Mouse (Mus musculus) layer of hippocampus, postnatal 10 days (tissue): ENCODE data around the gene Naa35. TPM values are rescaled to one million over a fixed set of nuclear protein-coding genes. Genes with fewer than 3 reads are reported as not detected.
A peak's percentile ranks its signal among the peaks of the same experiment; 100 is the strongest.

Source experiments
- DNase-seq, 2 experiments: peaks; one replicate each; pipeline ENCODE4 v3.0.0; 2021; ENCODE audit warnings: low spot score in 2 of 2
- total RNA-seq, 2 experiments: library from RNA; stranded (reverse); gene quantifications; 2 replicates each; pipeline ENCODE4 v1.2.3; 2021

Gene Naa35
- total RNA-seq, 2 experiments from 2014 or later: 108 to 112 TPM

GRCm38 (mm10) chr13:59669946-59670345 lies 84.9 kb downstream of the Naa35 start:
- DNase-seq: peak; percentile 47 to 51

GRCm38 (mm10) chr13:59671521-59671920 lies 86.5 kb downstream of the Naa35 start:
- DNase-seq: no peak

- DNase-seq: no peak
Observed at GRCm38 (mm10) chr13:59672248-59672647, 87.2 kb downstream of the Naa35 start.

GRCm38 (mm10) chr13:59673597-59673996 lies 88.5 kb downstream of the Naa35 start:
- DNase-seq: no peak

- DNase-seq: no peak
Observed at GRCm38 (mm10) chr13:59674215-59674614, 89.2 kb downstream of the Naa35 start.

GRCm38 (mm10) chr13:59674761-59675150 lies 89.7 kb downstream of the Naa35 start:
- DNase-seq: no peak

GRCm38 (mm10) chr13:59675151-59676011 lies 90.3 kb downstream of the Naa35 start, which contains the start of gene Golm1:
TSS of gene Golm1 (minus strand) at chr13:59675811.
- DNase-seq: peak; percentile 51 to 65

GRCm38 (mm10) chr13:59676316-59677229 lies 91.5 kb downstream of the Naa35 start:
- DNase-seq: no peak

GRCm38 (mm10) chr13:59679306-59679705 lies 94.2 kb downstream of the Naa35 start:
- no peak for DNase-seq

- no peak for DNase-seq
Observed at GRCm38 (mm10) chr13:59679908-59680307, 94.8 kb downstream of the Naa35 start.

GRCm38 (mm10) chr13:59682629-59683028 lies 97.6 kb downstream of the Naa35 start:
- DNase-seq: no peak

GRCm38 (mm10) chr13:59685236-59685635 lies 100.2 kb downstream of the Naa35 start:
- no peak for DNase-seq

Other genes with a start within 250 kb of the Naa35 start
- gene Agtpbp1, start within 50 bp of the Naa35 start, total RNA-seq: 100 to 1,000 TPM; 343 to 364 TPM
- gene Golm1, start 90.6 kb downstream of the Naa35 start, total RNA-seq: 10 to 100 TPM; 45.1 to 46.8 TPM
- not detected for gene 4921517D22Rik, start 108.8 kb downstream of the Naa35 start, total RNA-seq
- gene Spata31d1a, start 125.1 kb downstream of the Naa35 start, total RNA-seq: under 1 TPM; 0.11 to 0.21 TPM
- under 1 TPM in 1 of 2 experiments, not detected in 1; 0.11 TPM for gene Spata31d1b, start 127.0 kb downstream of the Naa35 start, total RNA-seq
- gene Spata31d1d, start 146.5 kb downstream of the Naa35 start, total RNA-seq: not detected
- 1 to 10 TPM in 1 of 2 experiments, under 1 TPM in 1; 0.56 to 1.2 TPM for gene 1700014D04Rik, start 161.5 kb downstream of the Naa35 start, total RNA-seq
- 100 to 1,000 TPM; 101 to 102 TPM for gene Isca1, start 184.6 kb downstream of the Naa35 start, total RNA-seq
- gene Gm49354, start 197.0 kb downstream of the Naa35 start, total RNA-seq: not detected
- 10 to 100 TPM; 68.9 to 71.1 TPM for gene Tut7, start 237.9 kb downstream of the Naa35 start, total RNA-seq